Mouse (Mus musculus) hindbrain, embryonic 11.5 days (tissue): Measurements from ENCODE around the gene R3hdml. TPM values are rescaled to one million over a fixed set of nuclear protein-coding genes. Genes with fewer than 3 reads are reported as not detected.

Experiments
- ATAC-seq: fragments of 200-750 bp; cut with Nextera tagmentation; 2 replicates; pipeline ENCODE4 v1.8.0; 2017; ENCODE audit warnings: mild to moderate bottlenecking, moderate TSS enrichment, moderate library complexity; ENCODE audit not compliant: low FRiP score
- DNase-seq: peaks from one replicate; pipeline ENCODE4 v3.0.0-alpha.2; 2015; ENCODE audit warnings: low spot score
- H3K27ac ChIP-seq: fragments of 300-500 bp; sonication (generic); 2 replicates; pipeline ENCODE4 v1.5.1; 2014; ENCODE audit warnings: mild to moderate bottlenecking, low read depth, low read length
- H3K27me3 ChIP-seq: fragments of 300-500 bp; sonication (generic); 2 replicates; pipeline ENCODE4 v1.6.1; 2014; ENCODE audit warnings: mild to moderate bottlenecking, low read length, moderate library complexity, mixed read lengths; ENCODE audit not compliant: control insufficient read depth, insufficient read depth
- H3K36me3 ChIP-seq: fragments of 300-500 bp; sonication (generic); 2 replicates; pipeline ENCODE4 v1.6.1; 2014; ENCODE audit warnings: mild to moderate bottlenecking, low read length, moderate library complexity, mixed read lengths; ENCODE audit not compliant: control insufficient read depth, insufficient read depth
- H3K4me1 ChIP-seq: fragments of 300-500 bp; sonication (generic); replicated peaks from 2 replicates; pipeline ENCODE4 v1.6.1; 2014; ENCODE audit warnings: low read length, mixed read lengths; ENCODE audit not compliant: control insufficient read depth, insufficient read depth
- H3K4me2 ChIP-seq: fragments of 300-500 bp; sonication (generic); replicated peaks from 2 replicates; pipeline ENCODE4 v1.6.1; 2014; ENCODE audit warnings: mild to moderate bottlenecking, low read depth, low read length
- H3K4me3 ChIP-seq: fragments of 300-500 bp; sonication (generic); 2 replicates; pipeline ENCODE4 v1.5.1; 2014; ENCODE audit warnings: low read depth, low read length
- H3K9ac ChIP-seq: fragments of 300-500 bp; sonication (generic); 2 replicates; pipeline ENCODE4 v1.6.1; 2014; ENCODE audit warnings: low read depth, low read length
- H3K9me3 ChIP-seq: fragments of 300-500 bp; sonication (generic); 2 replicates; pipeline ENCODE4 v1.6.1; 2016; ENCODE audit warnings: low read length; ENCODE audit not compliant: control insufficient read depth
- WGBS: fragments of 180-500 bp; shearing (Covaris S2); extraction: QIAGEN DNeasy Blood & Tissue Kit; methylation state at CpG from one replicate; pipeline ENCODE4 v1.1.7; 2014; 5-methylcytosine and 5-hydroxymethylcytosine counted together
- polyA plus RNA-seq: library from polyadenylated mRNA; unstranded; fragments of >200 nt; fragmentation: Nextera tagmentation; extraction: Ambion mirVana; gene quantifications from 2 replicates; pipeline ENCODE4 v1.2.1, GENCODE M21; 2014

Gene R3hdml
- polyA plus RNA-seq, 1 experiment from 2014 or later = 0.15 TPM

DNA sequence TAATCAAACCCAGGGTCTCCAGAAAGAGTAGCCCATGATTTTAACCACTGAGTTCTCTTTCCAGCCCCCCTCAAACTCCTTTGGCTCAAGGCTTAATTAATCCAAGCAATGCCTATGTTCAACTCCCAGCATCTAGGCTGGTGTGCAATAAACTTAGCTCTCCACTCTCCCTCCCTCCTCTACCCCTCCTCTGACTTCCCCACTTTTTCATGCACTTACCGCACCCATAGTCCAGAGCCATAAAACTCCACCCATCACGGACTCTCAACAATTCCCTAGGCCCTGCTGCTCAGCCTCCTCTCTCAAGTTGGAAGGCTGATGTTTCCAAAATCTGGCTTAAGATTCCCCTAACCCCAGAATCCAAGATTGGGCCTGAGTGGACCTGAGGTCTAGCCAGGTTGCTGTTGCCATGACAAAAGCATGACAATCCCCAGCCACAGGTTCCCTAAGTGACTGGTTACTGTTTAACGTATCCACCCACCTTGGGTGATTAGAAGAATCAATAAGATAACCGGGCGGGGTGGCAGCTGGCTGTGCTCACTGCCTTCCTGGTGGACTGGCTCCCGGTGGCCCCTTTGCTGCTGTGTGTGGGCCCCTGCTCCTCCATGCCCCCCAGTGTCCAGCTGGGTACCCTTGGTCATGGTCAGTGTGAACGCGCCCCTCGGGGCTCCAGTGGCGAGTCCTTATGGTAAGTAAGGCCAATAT, 14.3 kb downstream of the R3hdml start, which contains the start of gene Hnf4a:
Gene Hnf4a (plus strand): TSS at position 509 of the 705 bp plus-strand sequence.
- H3K36me3 ChIP-seq = no peaks in the 10 kb centered on the region
- H3K4me1 ChIP-seq = no peaks in the 10 kb centered on the region
- H3K9ac ChIP-seq = no peak within 1 kb of the TSS
- H3K9me3 ChIP-seq = no peaks in the 10 kb centered on the region
- DNase-seq (no peak), ATAC-seq (no peak)
- 92% methylated on average over 10 of the region's 10 CpGs for WGBS
- H3K4me3 ChIP-seq = no peak within 1 kb of the TSS
- no peak within 1 kb of the TSS for H3K4me2 ChIP-seq
- no peaks in the 10 kb centered on the region for H3K27me3 ChIP-seq
- no peak within 1 kb of the TSS for H3K27ac ChIP-seq

DNA sequence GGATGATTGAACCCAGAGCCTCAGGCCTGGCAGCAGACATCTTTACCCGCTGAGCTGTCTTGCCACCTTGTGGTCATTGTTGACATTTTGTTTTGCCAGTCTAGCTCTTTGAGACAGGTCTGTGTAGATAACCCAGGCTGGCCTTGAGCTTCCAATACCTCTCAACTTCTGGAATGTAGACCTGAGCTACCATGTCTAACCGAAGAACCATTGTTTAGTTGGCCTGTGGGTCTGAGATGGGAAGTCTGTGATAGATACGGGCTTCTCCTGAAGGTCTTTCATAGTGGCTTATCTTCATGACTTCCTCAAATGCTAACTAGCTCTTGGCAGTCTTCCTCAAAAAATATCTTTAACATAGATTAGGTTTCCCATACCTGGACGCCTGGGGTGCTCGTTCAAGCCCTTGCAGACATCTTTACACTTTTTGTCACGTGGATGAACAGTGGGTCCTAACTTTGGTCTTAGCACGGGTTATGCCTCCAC, 33.7 kb downstream of the R3hdml start:
- DNase-seq (no peak), ATAC-seq (no peak)

DNA sequence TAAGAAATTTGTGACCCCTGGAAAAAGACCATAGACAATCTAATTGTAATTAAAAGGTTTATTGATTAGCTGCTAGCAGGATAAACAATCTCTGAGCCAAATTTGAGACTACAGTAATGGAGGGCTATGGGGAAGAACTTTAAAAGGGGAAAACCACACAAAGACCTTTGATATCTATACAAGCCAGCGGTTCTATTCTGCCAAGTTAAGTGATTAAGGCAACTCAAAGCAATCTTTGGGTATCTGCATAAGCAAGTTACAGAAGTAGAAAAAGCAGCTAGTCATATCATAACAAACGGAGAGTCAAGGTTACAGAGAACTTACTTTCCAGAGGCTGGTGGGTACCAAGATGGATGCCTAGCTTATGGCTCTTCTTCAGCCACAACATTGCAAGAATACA, 35.4 kb downstream of the R3hdml start:
- 79% methylated on average over 2 of the region's 2 CpGs for WGBS
- no peaks in the 10 kb centered on the region for H3K36me3 ChIP-seq
- ATAC-seq = no peak

More for the DNA sequence above, 33.7 kb downstream of the R3hdml start:
- Histone ChIP-seq H3K9ac (no peak overlapping the region), H3K4me3 (no peak overlapping the region), H3K4me2 (no peak overlapping the region), H3K4me1 (no peaks in the 10 kb centered on the region), H3K27me3 (no peaks in the 10 kb centered on the region), H3K9me3 (no peaks in the 10 kb centered on the region), H3K36me3 (no peaks in the 10 kb centered on the region), H3K27ac (no peak overlapping the region)
- WGBS = 89% methylated on average over 7 of the region's 7 CpGs

GRCm38 (mm10) chr2:163530418-163530817, 38.3 kb downstream of the R3hdml start:
- Histone ChIP-seq H3K4me1 (no peaks in the 10 kb centered on the region), H3K27ac (no peak overlapping the region), H3K27me3 (no peaks in the 10 kb centered on the region), H3K36me3 (no peaks in the 10 kb centered on the region), H3K4me3 (no peak overlapping the region), H3K9ac (no peak overlapping the region), H3K9me3 (no peaks in the 10 kb centered on the region), H3K4me2 (no peak overlapping the region)
- ATAC-seq (no peak), DNase-seq (no peak)
- WGBS = 73% methylated on average over 8 of the region's 8 CpGs

More for the DNA sequence above, 35.4 kb downstream of the R3hdml start:
- no peak overlapping the region for H3K9ac ChIP-seq
- H3K4me1 ChIP-seq = no peaks in the 10 kb centered on the region
- no peak overlapping the region for H3K27ac ChIP-seq
- H3K4me3 ChIP-seq = no peak overlapping the region
- no peak for DNase-seq
- H3K27me3 ChIP-seq = no peaks in the 10 kb centered on the region
- no peak overlapping the region for H3K4me2 ChIP-seq
- H3K9me3 ChIP-seq = no peaks in the 10 kb centered on the region

GRCm38 (mm10) chr2:163531917-163532316, 39.8 kb downstream of the R3hdml start:
- 16% methylated on average over 9 of the region's 9 CpGs for WGBS
- no peak overlapping the region for H3K27ac ChIP-seq
- no peak overlapping the region for H3K4me2 ChIP-seq
- H3K4me3 ChIP-seq = no peak overlapping the region
- no peaks in the 10 kb centered on the region for H3K27me3 ChIP-seq
- H3K4me1 ChIP-seq = no peaks in the 10 kb centered on the region
- peak; percentile 85 for DNase-seq
- H3K9me3 ChIP-seq = no peaks in the 10 kb centered on the region
- ATAC-seq = no peak
- H3K9ac ChIP-seq = no peak overlapping the region
- H3K36me3 ChIP-seq = no peaks in the 10 kb centered on the region

DNA sequence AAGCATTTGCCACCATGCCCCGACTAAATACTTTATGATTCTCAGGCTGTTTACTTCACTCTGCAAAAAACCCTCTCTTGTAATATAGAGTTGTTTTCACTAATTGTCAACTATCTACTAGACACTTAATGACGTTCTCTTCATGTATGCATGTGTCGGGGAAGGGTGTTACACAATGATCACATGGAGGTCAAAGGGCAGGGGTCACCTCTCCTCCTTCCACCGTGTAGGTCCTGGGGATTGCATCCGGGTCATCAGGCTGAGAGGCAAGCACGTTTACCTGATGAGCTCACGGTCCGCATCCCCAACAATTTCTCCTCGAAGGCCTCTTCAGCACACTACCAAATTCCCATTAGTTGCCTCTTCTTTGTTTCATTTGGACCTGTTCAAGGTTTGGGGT, 41.1 kb downstream of the R3hdml start:
- ATAC-seq = no peak
- Histone ChIP-seq H3K27me3 (no peaks in the 10 kb centered on the region), H3K27ac (no peak overlapping the region), H3K4me1 (no peaks in the 10 kb centered on the region), H3K4me3 (no peak overlapping the region), H3K9me3 (no peaks in the 10 kb centered on the region), H3K9ac (no peak overlapping the region), H3K36me3 (no peaks in the 10 kb centered on the region), H3K4me2 (no peak overlapping the region)
- 87% methylated on average over 9 of the region's 9 CpGs for WGBS
- DNase-seq = no peak

GRCm38 (mm10) chr2:163534958-163535524, 42.9 kb downstream of the R3hdml start:
- no peak overlapping the region for H3K27ac ChIP-seq
- H3K9ac ChIP-seq = peak overlapping the region; percentile 31; the same call in 1 of the 2 replicates
- DNase-seq (peak; percentile 95), ATAC-seq (peak; percentile 69)
- H3K36me3 ChIP-seq = no peaks in the 10 kb centered on the region
- H3K27me3 ChIP-seq = no peaks in the 10 kb centered on the region
- WGBS = 14% methylated on average over 22 of the region's 22 CpGs
- H3K4me3 ChIP-seq = 0 out of 2 replicates have a peak overlapping the region, but pooled peaks have one; percentile 13
- no peaks in the 10 kb centered on the region for H3K9me3 ChIP-seq
- H3K4me1 ChIP-seq = no peaks in the 10 kb centered on the region
- H3K4me2 ChIP-seq = peak overlapping the region; percentile 27

- H3K4me1 ChIP-seq = no peaks in the 10 kb centered on the region
- H3K4me2 ChIP-seq = no peak overlapping the region
- no peaks in the 10 kb centered on the region for H3K27me3 ChIP-seq
- ATAC-seq = no peak
- 76% methylated on average over 5 of the region's 5 CpGs for WGBS
- no peak overlapping the region for H3K9ac ChIP-seq
- no peaks in the 10 kb centered on the region for H3K9me3 ChIP-seq
- no peak overlapping the region for H3K27ac ChIP-seq
- no peaks in the 10 kb centered on the region for H3K36me3 ChIP-seq
- no peak overlapping the region for H3K4me3 ChIP-seq
- no peak for DNase-seq
Measured at GRCm38 (mm10) chr2:163537443-163537842, 45.3 kb downstream of the R3hdml start.

GRCm38 (mm10) chr2:163538410-163538809, 46.3 kb downstream of the R3hdml start:
- 84% methylated on average over 2 of the region's 2 CpGs for WGBS
- Histone ChIP-seq H3K27ac (no peak overlapping the region), H3K27me3 (no peaks in the 10 kb centered on the region)

More at GRCm38 (mm10) chr2:163538410-163538809, 46.3 kb downstream of the R3hdml start:
- Histone ChIP-seq H3K9me3 (no peaks in the 10 kb centered on the region), H3K36me3 (no peaks in the 10 kb centered on the region), H3K4me3 (no peak overlapping the region), H3K9ac (no peak overlapping the region), H3K4me2 (no peak overlapping the region), H3K4me1 (no peaks in the 10 kb centered on the region)
- ATAC-seq (no peak), DNase-seq (no peak)
